Mouse (Mus musculus): ENCODE measurements around the gene Myoc.

GRCm38 (mm10) chr1:162597379-162598102 lies 41.4 kb upstream of the Myoc start:
- TF ChIP-seq POLR2A (IDR thresholded peaks at IDR 0.05; ENCODE audit: insufficient read depth, low read depth, low read length), result no peak
- TF ChIP-seq CTCF (IDR thresholded peaks at IDR 0.05; ENCODE audit: insufficient read depth, low read depth, low read length), result no peak

Data from olfactory bulb, adult 2 months (tissue).